Mouse (Mus musculus): Measurements from ENCODE around the gene Eef1akmt2.

DNA sequence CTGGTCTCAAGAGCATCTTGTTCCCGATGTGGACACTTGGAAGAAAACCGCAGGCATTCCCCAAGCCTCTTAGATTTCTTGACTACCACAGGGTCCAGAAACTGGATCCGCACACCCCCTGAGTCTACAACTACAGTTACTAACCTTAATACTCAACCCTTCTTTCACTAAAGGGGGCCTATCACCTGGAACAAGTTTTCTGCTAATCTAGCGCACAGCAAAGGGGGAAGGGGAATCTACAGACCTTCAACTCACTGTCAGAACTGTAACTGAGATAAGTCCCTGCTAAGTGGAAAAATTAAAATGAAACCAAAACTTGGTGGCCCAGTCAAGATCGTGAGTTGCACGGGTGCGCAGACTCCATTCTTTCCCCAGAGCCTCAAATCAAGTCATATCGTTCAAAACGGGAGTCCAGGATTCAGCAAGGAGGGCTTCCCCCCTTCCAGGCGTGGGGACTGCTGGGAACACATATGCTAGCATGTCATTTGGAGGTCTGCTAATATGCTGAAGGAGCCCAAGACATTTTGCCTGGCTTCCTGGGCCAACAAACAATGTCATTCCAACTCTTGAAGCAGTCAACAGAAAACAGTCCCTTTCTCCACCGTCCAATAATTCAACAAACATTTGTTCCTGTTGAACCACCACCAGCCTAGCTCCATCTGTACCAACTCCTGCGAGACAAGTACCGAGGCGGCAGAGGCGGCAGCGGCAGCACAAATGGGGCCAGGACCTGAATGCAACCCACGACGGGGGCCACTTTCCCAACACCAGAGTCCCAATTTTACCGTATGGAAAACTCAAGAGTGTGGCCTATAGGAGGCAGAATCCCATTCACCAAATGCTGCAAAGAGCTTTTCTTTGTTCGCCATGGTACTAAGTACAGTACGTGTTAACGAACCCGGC, 40.5 kb downstream of the Eef1akmt2 start:
- TF ChIP-seq CTCF (IDR thresholded peaks at IDR 0.05; ENCODE audit: low read depth, low read length) = no peak
- no peak for TF ChIP-seq POLR2A (IDR thresholded peaks at IDR 0.05; ENCODE audit: extremely low read depth, insufficient read depth, low read length)

Measured in liver, adult 2 months (tissue).